Mouse (Mus musculus) small intestine, adult 2 months (tissue): ENCODE measurements around the gene AW822073.

ENCODE experiments used
- CTCF ChIP-seq: fragments of 200-500 bp; IDR thresholded peaks from 2 replicates; pipeline ENCODE4 v1.5.1; 2012; ENCODE audit warnings: low read depth, mild to moderate bottlenecking, control low read depth, inconsistent platforms, low read length, moderate library complexity, mixed read lengths; ENCODE audit not compliant: insufficient replicate concordance, insufficient read length; ENCODE audit errors: extremely low read depth
- POLR2A ChIP-seq: fragments of 200-500 bp; IDR thresholded peaks from 2 replicates; pipeline ENCODE4 v1.6.1; 2012; ENCODE audit warnings: low read depth, mild to moderate bottlenecking, control low read depth, inconsistent platforms, low read length, moderate library complexity

DNA sequence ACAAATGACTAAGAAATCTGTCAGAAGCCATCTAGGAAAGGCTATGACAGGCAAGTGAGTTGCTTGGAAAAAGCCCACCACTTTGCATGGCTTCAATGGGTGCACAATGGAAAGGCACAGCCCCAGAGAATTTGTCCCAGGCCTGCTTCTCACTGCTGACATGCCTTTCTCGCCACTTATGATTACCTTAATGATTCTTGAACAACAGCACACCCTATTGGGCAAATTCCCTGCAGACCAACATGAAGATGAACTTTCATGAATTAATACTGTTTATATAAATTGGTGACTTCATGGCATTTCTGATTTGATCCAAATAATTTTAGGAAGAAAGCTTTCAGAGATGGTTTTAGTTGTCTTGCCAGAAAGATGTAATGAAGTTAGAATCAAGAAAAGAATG is 24.8 kb upstream of the AW822073 start:
- TF ChIP-seq CTCF: 0 out of 2 replicates have a peak, but pooled peaks have one; percentile 8
- no peak for TF ChIP-seq POLR2A
